Comparison of ENCODE assay signal across 19 mouse cellular contexts in the genomic region with DNA sequence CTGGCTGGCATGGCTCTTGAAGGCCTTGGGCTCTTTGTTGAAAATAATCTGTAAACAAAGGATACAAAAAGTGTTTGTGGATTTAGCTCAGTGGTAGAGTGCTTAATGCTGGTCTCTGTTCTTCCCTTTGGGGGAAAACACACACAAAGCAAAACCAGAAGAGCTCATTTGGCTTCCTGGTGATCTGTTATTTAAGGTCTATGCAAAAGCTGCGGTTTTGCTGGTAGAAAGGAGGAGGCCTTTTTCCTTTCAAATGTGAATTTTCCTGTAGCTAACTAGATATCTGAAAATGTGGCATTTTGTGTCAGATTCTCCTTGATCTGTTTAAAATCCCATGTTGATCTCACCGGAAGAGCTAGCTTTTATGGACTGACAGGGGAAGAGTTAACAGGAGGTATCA.
"Had no signal": no experiment of that assay in that cellular context is flagged by ENCODE, and none has a peak within 500 bp of the region (broad histone marks: within the 10 kb centered on the region; RNA-seq: fewer than 3 reads in every experiment).

No protein-coding gene starts in this region.

- H3K27me3 ChIP-seq: liver, embryonic 13.5 days; lung, embryonic 15.5 days; midbrain, embryonic 15.5 days had no signal

- H3K27ac ChIP-seq: kidney, postnatal 0 days; limb, embryonic 12.5 days; liver, embryonic 13.5 days; lung, embryonic 15.5 days; macrophage; midbrain, embryonic 15.5 days; neural tube, embryonic 13.5 days had no signal

- H3K4me2 ChIP-seq: limb, embryonic 12.5 days; liver, embryonic 13.5 days; lung, embryonic 15.5 days; midbrain, embryonic 11.5 days; midbrain, embryonic 15.5 days; neural tube, embryonic 13.5 days had no signal

- DNase-seq: kidney, adult 9 months; kidney, postnatal 36 days; layer of hippocampus, adult 9-11 months; layer of hippocampus, postnatal 36 days; liver; liver, embryonic 13.5 days; liver, postnatal 0 days; lung, postnatal 14 days; right cerebral cortex, adult 18-20 months; spleen, adult 18-20 months; thymus, adult 18-20 months had no signal

- H3K9me3 ChIP-seq: limb, embryonic 12.5 days; liver, embryonic 13.5 days; lung, embryonic 15.5 days; megakaryocyte, embryonic 14.5 days; midbrain, embryonic 15.5 days; neural tube, embryonic 13.5 days had no signal

- H3K4me1 ChIP-seq: limb, embryonic 12.5 days; liver, embryonic 13.5 days; lung, embryonic 15.5 days; midbrain, embryonic 15.5 days; neural tube, embryonic 13.5 days had no signal

- H3K4me3 ChIP-seq: limb, embryonic 12.5 days; liver, embryonic 13.5 days; lung, embryonic 15.5 days; megakaryocyte, embryonic 14.5 days; midbrain, embryonic 15.5 days; neural tube, embryonic 13.5 days had no signal

- H3K36me3 ChIP-seq: limb, embryonic 12.5 days; liver, embryonic 13.5 days; lung, embryonic 15.5 days; midbrain, embryonic 15.5 days; neural tube, embryonic 13.5 days had no signal

- H3K9ac ChIP-seq: limb, embryonic 12.5 days; liver, embryonic 13.5 days; liver, postnatal 0 days; lung, embryonic 15.5 days; midbrain, embryonic 15.5 days; neural tube, embryonic 13.5 days had no signal
